Mouse (Mus musculus) forebrain, embryonic 11.5 days (tissue): Measurements from ENCODE around the gene Cep112. TPM values are rescaled to one million over a fixed set of nuclear protein-coding genes. Genes with fewer than 3 reads are reported as not detected.

ENCODE experiments used
- ATAC-seq: fragments of 200-750 bp; cut with Nextera tagmentation; replicated peaks from 2 replicates; pipeline ENCODE4 v1.8.0; 2017; ENCODE audit warnings: moderate TSS enrichment; ENCODE audit not compliant: low FRiP score
- DNase-seq: peaks from one replicate; pipeline ENCODE4 v3.0.0-alpha.2; 2017; ENCODE audit warnings: low spot score
- H3K27ac ChIP-seq: fragments of 300-500 bp; sonication (generic); 2 replicates; pipeline ENCODE4 v1.5.1; 2014; ENCODE audit warnings: low read depth, low read length
- H3K27me3 ChIP-seq: fragments of 300-500 bp; sonication (generic); 2 replicates; pipeline ENCODE4 v1.6.1; 2014; ENCODE audit warnings: mild to moderate bottlenecking, low read length, mixed read lengths; ENCODE audit not compliant: control insufficient read depth, insufficient read depth
- H3K36me3 ChIP-seq: fragments of 300-500 bp; sonication (generic); 2 replicates; pipeline ENCODE4 v1.6.1; 2014; ENCODE audit warnings: mild to moderate bottlenecking, low read length, moderate library complexity, mixed read lengths; ENCODE audit not compliant: control insufficient read depth, insufficient read depth
- H3K4me1 ChIP-seq: fragments of 300-500 bp; sonication (generic); replicated peaks from 2 replicates; pipeline ENCODE4 v1.6.1; 2014; ENCODE audit warnings: low read length, mixed read lengths; ENCODE audit not compliant: control insufficient read depth, insufficient read depth
- H3K4me2 ChIP-seq: fragments of 300-500 bp; sonication (generic); 2 replicates; pipeline ENCODE4 v1.6.1; 2014; ENCODE audit warnings: low read depth, mild to moderate bottlenecking, low read length, moderate library complexity, mixed read lengths; ENCODE audit not compliant: severe bottlenecking
- H3K4me3 ChIP-seq: fragments of 300-500 bp; sonication (generic); 2 replicates; pipeline ENCODE4 v1.5.1; 2014; ENCODE audit warnings: low read depth, low read length
- H3K9ac ChIP-seq: fragments of 300-500 bp; sonication (generic); 2 replicates; pipeline ENCODE4 v1.6.1; 2014; ENCODE audit warnings: low read length
- H3K9me3 ChIP-seq: fragments of 300-500 bp; sonication (generic); 2 replicates; pipeline ENCODE4 v1.6.1; 2016; ENCODE audit warnings: low read length, mixed read lengths; ENCODE audit not compliant: control insufficient read depth
- WGBS: fragments of 180-500 bp; shearing (Covaris S2); extraction: QIAGEN DNeasy Blood & Tissue Kit; methylation state at CpG from one replicate; pipeline ENCODE4 v1.1.7; 2014; 5-methylcytosine and 5-hydroxymethylcytosine counted together
- polyA plus RNA-seq: library from polyadenylated mRNA; unstranded; fragments of >200 nt; fragmentation: Nextera tagmentation; extraction: Ambion mirVana; gene quantifications from 2 replicates; pipeline ENCODE4 v1.2.1, GENCODE M21; 2014

Cep112 gene
- polyA plus RNA-seq, 1 experiment from 2014 or later = 16.9 TPM

GRCm38 (mm10) chr11:108396076-108396829, 28.7 kb upstream of the Cep112 start:
- Histone ChIP-seq H3K27me3 (no peaks in the 10 kb centered on the region), H3K4me2 (no peak overlapping the region), H3K36me3 (no peaks in the 10 kb centered on the region), H3K27ac (no peak overlapping the region), H3K4me3 (no peak overlapping the region), H3K4me1 (no peaks in the 10 kb centered on the region), H3K9ac (no peak overlapping the region), H3K9me3 (no peaks in the 10 kb centered on the region)
- 89% methylated on average over 7 of the region's 7 CpGs for WGBS
- ATAC-seq (no peak), DNase-seq (no peak)

GRCm38 (mm10) chr11:108409876-108410644, 14.9 kb upstream of the Cep112 start:
- Histone ChIP-seq H3K4me3 (no peak overlapping the region), H3K27ac (0 out of 2 replicates have a peak overlapping the region, but pooled peaks have one; percentile 15), H3K4me1 (no peaks in the 10 kb centered on the region; the same call in 1 of the 2 replicates), H3K9me3 (no peaks in the 10 kb centered on the region), H3K4me2 (no peak overlapping the region), H3K9ac (no peak overlapping the region), H3K27me3 (no peaks in the 10 kb centered on the region), H3K36me3 (no peaks in the 10 kb centered on the region)
- WGBS = 60% methylated on average over 7 of the region's 9 CpGs
- DNase-seq (no peak), ATAC-seq (no peak; the same call in 1 of the 2 replicates)

- no peaks in the 10 kb centered on the region for H3K9me3 ChIP-seq
- H3K4me2 ChIP-seq = no peak overlapping the region
- no peaks in the 10 kb centered on the region for H3K27me3 ChIP-seq
- H3K4me1 ChIP-seq = no peaks in the 10 kb centered on the region
- no peaks in the 10 kb centered on the region; the same call in 1 of the 2 replicates for H3K36me3 ChIP-seq
- H3K9ac ChIP-seq = no peak overlapping the region
- WGBS = 94% methylated on average over 1 of the region's 1 CpGs
- no peak overlapping the region for H3K4me3 ChIP-seq
- H3K27ac ChIP-seq = no peak overlapping the region
- ATAC-seq = no peak
- no peak for DNase-seq
Measured at GRCm38 (mm10) chr11:108416360-108416759, 8.6 kb upstream of the Cep112 start.

- no peaks in the 10 kb centered on the region; the same call in 1 of the 2 replicates for H3K36me3 ChIP-seq
- WGBS = 30% methylated on average over 1 of the region's 1 CpGs
- H3K27me3 ChIP-seq = peaks cover 2% of the 10 kb centered on the region; the same call in 1 of the 2 replicates
- no peak overlapping the region for H3K9ac ChIP-seq
- peaks cover 5% of the 10 kb centered on the region for H3K4me1 ChIP-seq
- no peak overlapping the region for H3K27ac ChIP-seq
- 0 out of 2 replicates have a peak, but pooled peaks have one; percentile 27 for ATAC-seq
- no peak for DNase-seq
- H3K4me3 ChIP-seq = no peak overlapping the region
- no peak overlapping the region for H3K4me2 ChIP-seq
- H3K9me3 ChIP-seq = no peaks in the 10 kb centered on the region
Measured at GRCm38 (mm10) chr11:108418540-108418939, 6.5 kb upstream of the Cep112 start.

GRCm38 (mm10) chr11:108419242-108419641, 5.8 kb upstream of the Cep112 start:
- H3K4me1 ChIP-seq = peaks cover 7% of the 10 kb centered on the region
- H3K27ac ChIP-seq = no peak overlapping the region
- no peaks in the 10 kb centered on the region for H3K9me3 ChIP-seq
- DNase-seq = no peak
- no peak for ATAC-seq
- H3K4me3 ChIP-seq = no peak overlapping the region
- 92% methylated on average over 6 of the region's 6 CpGs for WGBS
- H3K27me3 ChIP-seq = peaks cover 2% of the 10 kb centered on the region; the same call in 1 of the 2 replicates
- H3K36me3 ChIP-seq = no peaks in the 10 kb centered on the region; the same call in 1 of the 2 replicates
- no peak overlapping the region for H3K9ac ChIP-seq
- no peak overlapping the region for H3K4me2 ChIP-seq

GRCm38 (mm10) chr11:108420751-108421150, 4.2 kb upstream of the Cep112 start:
- DNase-seq (no peak), ATAC-seq (no peak)
- no peak overlapping the region for H3K4me2 ChIP-seq
- H3K9ac ChIP-seq = no peak overlapping the region
- peaks cover 7% of the 10 kb centered on the region for H3K4me1 ChIP-seq
- H3K9me3 ChIP-seq = no peaks in the 10 kb centered on the region
- H3K27me3 ChIP-seq = peaks cover 2% of the 10 kb centered on the region; the same call in 1 of the 2 replicates
- no peak overlapping the region for H3K27ac ChIP-seq
- H3K4me3 ChIP-seq = no peak overlapping the region
- WGBS = 83% methylated on average over 4 of the region's 4 CpGs
- no peaks in the 10 kb centered on the region; the same call in 1 of the 2 replicates for H3K36me3 ChIP-seq

- WGBS = 39% methylated on average over 7 of the region's 7 CpGs
- no peak for ATAC-seq
- no peak overlapping the region for H3K4me2 ChIP-seq
- no peaks in the 10 kb centered on the region; the same call in 1 of the 2 replicates for H3K36me3 ChIP-seq
- H3K27me3 ChIP-seq = peaks cover 2% of the 10 kb centered on the region; the same call in 1 of the 2 replicates
- peaks cover 9% of the 10 kb centered on the region for H3K4me1 ChIP-seq
- no peak overlapping the region for H3K27ac ChIP-seq
- no peak overlapping the region for H3K4me3 ChIP-seq
- H3K9me3 ChIP-seq = no peaks in the 10 kb centered on the region
- H3K9ac ChIP-seq = no peak overlapping the region
- DNase-seq = no peak
Measured at GRCm38 (mm10) chr11:108423221-108423620, 1.8 kb upstream of the Cep112 start.

- H3K9me3 ChIP-seq = no peaks in the 10 kb centered on the region
- DNase-seq = no peak
- 2% methylated on average over 5 of the region's 5 CpGs for WGBS
- H3K36me3 ChIP-seq = no peaks in the 10 kb centered on the region; the same call in 1 of the 2 replicates
- peak; percentile 19 for ATAC-seq
- H3K4me1 ChIP-seq = peaks cover 9% of the 10 kb centered on the region
- H3K9ac ChIP-seq = no peak overlapping the region; the same call in 1 of the 2 replicates
- peaks cover 2% of the 10 kb centered on the region; the same call in 1 of the 2 replicates for H3K27me3 ChIP-seq
- peak overlapping the region; percentile 68; the same call in 1 of the 2 replicates for H3K27ac ChIP-seq
- H3K4me3 ChIP-seq = peak overlapping the region; percentile 61
- peak overlapping the region; percentile 69 for H3K4me2 ChIP-seq
Measured at GRCm38 (mm10) chr11:108424111-108424510, 881 bp upstream of the Cep112 start.
